Mouse (Mus musculus) cortical plate, adult 2 months (tissue): ENCODE measurements around the gene Zfp689.

ENCODE experiments used
- CTCF ChIP-seq: fragments of 200-500 bp; IDR thresholded peaks from 2 replicates; pipeline ENCODE4 v1.5.1; 2011; ENCODE audit warnings: mild to moderate bottlenecking, control low read depth, low read length; ENCODE audit not compliant: insufficient read depth; ENCODE audit errors: extremely low read depth
- POLR2A ChIP-seq: fragments of 200-500 bp; IDR thresholded peaks from 2 replicates; pipeline ENCODE4 v1.6.1; 2011; ENCODE audit warnings: mild to moderate bottlenecking, low read length, control low read depth; ENCODE audit not compliant: insufficient read depth; ENCODE audit errors: extremely low read depth

- TF ChIP-seq CTCF (no peak), POLR2A (peak; percentile 53; the same call in 1 of the 2 replicates)
These were observed at the start of gene Zfp689 for GRCm38 (mm10) chr7:127448521-127449300.
